Mouse (Mus musculus) adrenal gland, postnatal 4 days (tissue): Measurements from ENCODE around the gene 1700113H08Rik. TPM values are rescaled to one million over a fixed set of nuclear protein-coding genes. Genes with fewer than 3 reads are reported as not detected.

Source experiments
- DNase-seq, 2 experiments: peaks; one replicate each; pipeline ENCODE4 v3.0.0; 2021 to 2022; ENCODE audit warnings: low spot score in 2 of 2, mixed read lengths in 2 of 2
- total RNA-seq, 2 experiments: library from RNA; stranded (reverse); gene quantifications; 2 replicates each; pipeline ENCODE4 v1.2.3; 2021

1700113H08Rik gene
- total RNA-seq, 2 experiments from 2014 or later, result 0.31 TPM; not detected in 1

- DNase-seq, result no peak
Measured at GRCm38 (mm10) chr10:87058926-87059325, 1.1 kb downstream of the 1700113H08Rik start.

- no peak for DNase-seq
Measured at GRCm38 (mm10) chr10:87059447-87059846, 1.6 kb downstream of the 1700113H08Rik start.

- DNase-seq, result no peak
Measured at GRCm38 (mm10) chr10:87084236-87084635, 26.4 kb downstream of the 1700113H08Rik start.

- DNase-seq, result no peak
Measured at GRCm38 (mm10) chr10:87087646-87088045, 29.8 kb downstream of the 1700113H08Rik start.

- no peak for DNase-seq
Measured at GRCm38 (mm10) chr10:87094249-87094648, 36.4 kb downstream of the 1700113H08Rik start.

- no peak for DNase-seq
Measured at GRCm38 (mm10) chr10:87098722-87099121, 40.9 kb downstream of the 1700113H08Rik start.

- no peak for DNase-seq
Measured at GRCm38 (mm10) chr10:87100668-87101067, 42.8 kb downstream of the 1700113H08Rik start.

GRCm38 (mm10) chr10:87101265-87101950 lies 43.6 kb downstream of the 1700113H08Rik start:
- no peak for DNase-seq

- DNase-seq, result no peak
Measured at GRCm38 (mm10) chr10:87101951-87102320, 44.1 kb downstream of the 1700113H08Rik start.

GRCm38 (mm10) chr10:87102455-87102854 lies 44.6 kb downstream of the 1700113H08Rik start:
- DNase-seq, result no peak

GRCm38 (mm10) chr10:87103286-87103685 lies 45.4 kb downstream of the 1700113H08Rik start:
- no peak for DNase-seq

- DNase-seq, result no peak
Measured at GRCm38 (mm10) chr10:87107565-87108297, 49.9 kb downstream of the 1700113H08Rik start.

- no peak for DNase-seq
Measured at GRCm38 (mm10) chr10:87108333-87108732, 50.5 kb downstream of the 1700113H08Rik start.

- no peak for DNase-seq
Measured at GRCm38 (mm10) chr10:87109038-87109771, 51.4 kb downstream of the 1700113H08Rik start.

GRCm38 (mm10) chr10:87110909-87111308 lies 53.1 kb downstream of the 1700113H08Rik start:
- DNase-seq, result no peak

GRCm38 (mm10) chr10:87125094-87125493 lies 67.2 kb downstream of the 1700113H08Rik start:
- no peak for DNase-seq

- no peak for DNase-seq
Measured at GRCm38 (mm10) chr10:87126186-87126824, 68.5 kb downstream of the 1700113H08Rik start.

- no peak for DNase-seq
Measured at GRCm38 (mm10) chr10:87151050-87151449, 93.2 kb downstream of the 1700113H08Rik start.

- no peak for DNase-seq
Measured at GRCm38 (mm10) chr10:87153731-87154505, 96.1 kb downstream of the 1700113H08Rik start.

- DNase-seq, result no peak
Measured at GRCm38 (mm10) chr10:87159781-87160180, 101.9 kb downstream of the 1700113H08Rik start.
